Mouse (Mus musculus): ENCODE data around the gene Mpp6.

- TF ChIP-seq CTCF (IDR thresholded peaks at IDR 0.05; ENCODE audit: low read depth), result peak; percentile 57
- TF ChIP-seq EP300 (IDR thresholded peaks at IDR 0.05; ENCODE audit: low read depth), result no peak
These were observed at the start of gene Mpp6 for GRCm38 (mm10) chr6:50109757-50110378.
